In genomic region chr15:27466131-27467080, GRCm38 (mm10) we compare ENCODE assay signal across 8 mouse cellular contexts. TPM values are rescaled to one million over a fixed set of nuclear protein-coding genes. Genes with fewer than 3 reads are reported as not detected.
DNase-seq lines count a peak whose midpoint lies in the region; ATAC-seq and TF ChIP-seq lines count a peak whose summit lies in the region.

Gene Ank, plus strand, starts transcription at chr15:27466677.

- no peak within 1 kb of the TSS for H3K27ac ChIP-seq in ES-E14 (ENCODE audit: insufficient read depth, low read depth, low read length, poor library complexity, severe bottlenecking)
- peak within 1 kb of the TSS; percentile 57 for H3K27ac ChIP-seq in lung, embryonic 15.5 days

- DNase-seq in ES-E14 (ENCODE audit: low read depth, low spot score), result no peak
- DNase-seq in cerebellum, adult 8-10 months, result peak; percentile 79
- DNase-seq in heart, postnatal 4 days, result peak; percentile 89
- peak; percentile 58 to 81 for DNase-seq in layer of hippocampus, adult 8-10 months (ENCODE audit: low spot score in 2 of 2)
- DNase-seq in testis, postnatal 14 days (ENCODE audit: low spot score), result peak; percentile 59

- H3K27me3 ChIP-seq in lung, embryonic 15.5 days, result peaks cover 3% of the 10 kb centered on the region; the same call in 1 of the 2 replicates

- H3K9ac ChIP-seq in ES-E14 (ENCODE audit: insufficient read depth, low read depth, low read length, poor library complexity, severe bottlenecking), result peak within 1 kb of the TSS; percentile 66
- peak within 1 kb of the TSS; percentile 61 for H3K9ac ChIP-seq in lung, embryonic 15.5 days

- H3K4me3 ChIP-seq in ES-E14 (ENCODE audit: insufficient read depth in 1 of 2, low read depth in 1 of 2, low read length in 2 of 2, poor library complexity in 1 of 2, severe bottlenecking in 1 of 2), result peak within 1 kb of the TSS; percentile 72 to 84
- H3K4me3 ChIP-seq in lung, embryonic 15.5 days, result peak within 1 kb of the TSS; percentile 72

- in situ Hi-C loops in ES-E14 (cut with MboI; ENCODE audit: low sequenced_read_pairs in 2 of 2, unreplicated experiment in 2 of 2), result no loop called here

- no peaks in the 10 kb centered on the region for H3K9me3 ChIP-seq in ES-E14 (ENCODE audit: control insufficient read depth, insufficient read depth, low read depth, low read length)
- no peaks in the 10 kb centered on the region for H3K9me3 ChIP-seq in lung, embryonic 15.5 days

- peaks cover 2% of the 10 kb centered on the region in 2 experiments; a peak in 2 of 4 replicates for H3K4me1 ChIP-seq in ES-E14 (ENCODE audit: control insufficient read depth in 2 of 2, insufficient read depth in 2 of 2, low read length in 2 of 2, poor library complexity in 1 of 2)
- H3K4me1 ChIP-seq in lung, embryonic 15.5 days, result peaks cover 20% of the 10 kb centered on the region

- peak; percentile 73 for ATAC-seq in frontal cortex, adult (ENCODE audit: low TSS enrichment)
- peak; percentile 89 for ATAC-seq in lung, embryonic 15.5 days (ENCODE audit: borderline replicate concordance, extremely low read depth, low FRiP score, low TSS enrichment)
- ATAC-seq in neutrophil, adult 5-6 weeks (ENCODE audit: extremely low read depth, insufficient number of reproducible peaks, low FRiP score, poor library complexity, severe bottlenecking), result peak; percentile 44

- H3K4me2 ChIP-seq in lung, embryonic 15.5 days, result peak within 1 kb of the TSS; percentile 95

- H3K36me3 ChIP-seq in ES-E14 (ENCODE audit: control insufficient read depth, insufficient read depth, low read length, poor library complexity, severe bottlenecking), result no peaks in the 10 kb centered on the region
- H3K36me3 ChIP-seq in lung, embryonic 15.5 days, result no peaks in the 10 kb centered on the region

- WGBS in lung, embryonic 15.5 days, result under 1% methylated on average over 94 of the region's 120 CpGs

TF ChIP-seq in ES-E14, 5 proteins besides CTCF, POLR2A, EP300 and RAD21:
- TF ChIP-seq CHD2 (IDR thresholded peaks at IDR 0.05; ENCODE audit: low read depth, low read length), result no peak
- no peak for TF ChIP-seq MAFK (IDR thresholded peaks at IDR 0.05; ENCODE audit: insufficient read depth, low read depth, low read length)
- no peak for TF ChIP-seq ZNF384 (IDR thresholded peaks at IDR 0.05; ENCODE audit: low read depth, low read length)
- TF ChIP-seq HCFC1 (IDR thresholded peaks at IDR 0.05; ENCODE audit: borderline replicate concordance, insufficient read depth, low read length), result no peak
- TF ChIP-seq ZC3H11A (IDR thresholded peaks at IDR 0.05; ENCODE audit: borderline replicate concordance, low read depth, low read length), result no peak
TF ChIP-seq in ES-E14: peak in this region for 0.

RNA-seq across cellular contexts. Expression of gene Ank, which starts in this region (rescaled TPM):
- 9.7 and 12.0 TPM in 2 replicates for total RNA-seq in ES-E14 (2012; rRNA removed)
- 10 to 100 TPM; 70.2 to 74.8 TPM for total RNA-seq in heart, postnatal 4 days (2021)
- 100 to 1,000 TPM; 168 to 198 (median 184) TPM for total RNA-seq in layer of hippocampus, adult 8-10 months (2022)
- polyA plus RNA-seq in lung, embryonic 15.5 days (2015; fragmentation: Nextera tagmentation; extraction: Ambion mirVana), result 7.3 and 8.0 TPM in 2 replicates
- total RNA-seq in neutrophil, adult 5-6 weeks (2017), result 4.1 and 4.8 TPM in 2 replicates
